Mouse (Mus musculus) gastrocnemius, postnatal 14 days (tissue): ENCODE data around the gene Fam171a2. TPM values are rescaled to one million over a fixed set of nuclear protein-coding genes. Genes with fewer than 3 reads are reported as not detected.

Experiments used
- DNase-seq: peaks from one replicate; pipeline ENCODE4 v3.0.0; 2021; ENCODE audit warnings: mixed read lengths
- intact Hi-C: fragments of 180-260 bp; cut with DNase I; formaldehyde crosslinking; loops from one replicate; pipeline ENCODE4 v1.15.1; 2025; ENCODE audit warnings: low total_unique reads
- total RNA-seq, 2 experiments: library from RNA; stranded (reverse); gene quantifications; 2 replicates each; pipeline ENCODE4 v1.2.3; 2021

The Fam171a2 gene
- total RNA-seq, 2 experiments from 2014 or later, result 6.2 to 7.3 TPM

DNA sequence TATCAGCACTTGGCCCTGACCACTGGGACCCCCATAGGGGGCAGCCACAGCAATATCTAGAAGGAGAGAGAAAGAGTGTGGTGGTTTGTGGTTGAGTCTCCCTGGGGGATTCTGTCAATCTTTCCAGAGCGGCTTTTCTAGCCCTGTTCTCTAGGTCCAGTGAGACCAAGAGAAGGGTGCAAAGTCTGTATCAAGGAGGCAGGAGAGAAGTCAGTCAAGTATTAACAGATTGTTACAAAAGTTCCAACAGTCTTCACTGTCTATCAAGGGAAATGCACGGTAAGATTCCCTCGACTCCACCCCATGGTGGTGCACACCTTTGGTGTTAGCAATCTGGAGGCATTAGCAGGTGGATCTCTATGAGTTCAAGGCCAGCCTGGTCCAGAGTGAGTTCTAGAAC, 14.3 kb upstream of the Fam171a2 start:
- no peak for DNase-seq
- intact Hi-C loops, result no loop called here

GRCm38 (mm10) chr11:102460541-102460940, 13.1 kb upstream of the Fam171a2 start:
- DNase-seq, result no peak
- intact Hi-C loops, result no loop called here

- peak; percentile 70 for DNase-seq
- intact Hi-C loops, result no loop called here
Measured at GRCm38 (mm10) chr11:102455740-102456396, 8.4 kb upstream of the Fam171a2 start.

GRCm38 (mm10) chr11:102453131-102453530, 5.6 kb upstream of the Fam171a2 start:
- intact Hi-C loops, result no loop called here
- DNase-seq, result no peak

DNA sequence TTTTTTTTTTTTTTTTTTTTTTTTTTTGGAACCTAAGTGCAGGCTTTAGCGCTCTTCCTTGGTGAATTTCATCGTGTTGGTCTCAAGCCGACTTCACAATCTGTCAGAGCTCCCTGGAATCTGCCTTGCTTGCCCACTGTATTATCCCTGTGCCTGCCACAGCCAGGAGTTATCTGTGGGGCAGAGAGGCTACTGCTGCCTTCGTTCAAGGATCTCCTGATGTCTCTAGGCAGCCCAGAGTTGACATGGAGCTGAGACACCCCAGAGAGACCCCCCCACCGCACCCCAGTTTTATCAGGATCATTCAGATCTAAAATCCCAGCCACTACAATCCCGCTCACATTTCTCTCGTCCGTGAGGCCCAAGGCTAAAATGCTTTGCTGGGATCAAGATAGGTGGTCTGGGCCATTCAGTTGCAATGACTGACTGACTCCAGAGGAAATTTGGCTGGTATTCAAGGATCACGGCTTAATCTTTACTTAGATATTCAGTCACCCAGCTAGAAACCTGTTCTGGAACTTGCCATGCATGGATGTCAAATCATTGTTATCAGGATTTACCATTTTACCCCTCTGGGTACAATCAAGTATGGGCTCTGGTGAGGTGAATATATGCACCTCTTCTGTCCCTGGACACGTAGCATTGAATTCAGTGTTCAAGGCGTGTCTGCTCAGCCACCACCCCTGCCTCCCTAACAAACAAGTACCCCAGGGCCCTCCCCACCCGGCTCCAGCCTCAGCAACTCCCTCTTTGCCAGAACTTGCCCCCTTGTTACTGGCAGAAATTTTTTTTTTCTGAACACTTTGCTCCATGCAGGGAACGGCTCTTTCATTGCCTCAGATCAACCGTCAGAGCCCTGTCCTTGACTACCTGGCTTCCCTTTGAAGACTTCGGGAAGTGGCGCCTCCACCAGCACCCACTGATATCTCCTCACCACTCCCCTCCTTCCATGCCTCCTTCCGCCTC, 1.8 kb upstream of the Fam171a2 start:
- intact Hi-C loops, result no loop called here
- no peak for DNase-seq

GRCm38 (mm10) chr11:102448327-102448726, 845 bp upstream of the Fam171a2 start:
- no peak for DNase-seq
- intact Hi-C loops, result no loop called here

- no peak for DNase-seq
- intact Hi-C loops, result no loop called here
Measured at GRCm38 (mm10) chr11:102446581-102447461, 661 bp downstream of the Fam171a2 start.

GRCm38 (mm10) chr11:102445891-102446361, 1.6 kb downstream of the Fam171a2 start:
- intact Hi-C loops, result no loop called here

DNA sequence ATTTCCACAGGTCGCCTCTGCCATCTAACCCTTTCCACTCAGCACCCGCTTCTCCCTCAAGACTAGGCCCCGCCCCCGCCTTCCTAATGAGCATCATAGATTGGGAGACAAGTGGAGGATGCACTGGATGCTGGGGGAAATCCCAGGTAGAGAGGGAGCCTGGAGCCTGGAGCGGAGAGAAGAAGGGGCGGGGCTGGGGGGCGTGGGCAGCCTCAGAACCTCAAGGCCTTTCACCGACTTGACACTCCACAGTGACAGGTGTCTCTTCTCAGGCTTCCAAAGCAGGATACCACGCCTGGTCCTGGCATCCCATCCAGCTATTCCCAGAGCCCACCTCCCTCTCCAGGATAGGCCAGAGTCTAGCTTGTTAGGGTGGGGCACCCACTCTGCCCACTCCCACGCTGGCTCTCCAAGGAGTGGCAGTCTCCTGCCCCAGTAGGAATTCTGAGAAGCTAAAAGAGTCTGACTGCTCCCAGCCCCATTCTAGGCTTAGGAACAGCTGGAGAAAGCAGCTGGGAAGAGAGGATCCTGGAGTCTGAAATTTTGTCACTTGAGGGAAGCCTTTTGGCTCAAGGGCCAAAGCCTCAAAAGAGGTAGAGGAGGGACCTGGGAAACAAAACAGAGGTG, 2.1 kb downstream of the Fam171a2 start:
- DNase-seq, result no peak
- intact Hi-C loops, result no loop called here

More at GRCm38 (mm10) chr11:102445891-102446361, 1.6 kb downstream of the Fam171a2 start:
- no peak for DNase-seq

GRCm38 (mm10) chr11:102444781-102445180, 2.7 kb downstream of the Fam171a2 start:
- intact Hi-C loops, result no loop called here
- DNase-seq, result no peak

DNA sequence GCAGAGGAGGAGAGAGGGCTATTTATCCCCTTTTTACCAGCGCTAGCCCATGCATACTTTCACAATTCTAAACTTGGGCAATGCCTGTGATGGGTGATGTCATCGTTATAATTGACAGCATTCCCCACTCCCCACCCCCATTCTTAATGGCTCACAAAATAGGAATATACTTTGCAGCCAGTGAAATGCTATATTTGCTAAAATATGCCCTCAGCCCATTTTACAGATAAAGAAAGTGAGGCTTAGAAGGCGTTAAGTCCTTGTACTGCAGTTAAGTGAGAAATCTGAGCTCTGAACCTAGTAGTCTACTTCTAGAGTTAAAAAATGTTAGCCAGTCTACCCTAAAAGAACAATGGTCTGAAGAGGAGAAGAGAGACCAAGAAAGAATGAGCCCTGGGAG, 3.2 kb downstream of the Fam171a2 start:
- intact Hi-C loops, result no loop called here
- no peak for DNase-seq

GRCm38 (mm10) chr11:102443740-102444139, 3.7 kb downstream of the Fam171a2 start:
- intact Hi-C loops, result no loop called here
- no peak for DNase-seq

DNA sequence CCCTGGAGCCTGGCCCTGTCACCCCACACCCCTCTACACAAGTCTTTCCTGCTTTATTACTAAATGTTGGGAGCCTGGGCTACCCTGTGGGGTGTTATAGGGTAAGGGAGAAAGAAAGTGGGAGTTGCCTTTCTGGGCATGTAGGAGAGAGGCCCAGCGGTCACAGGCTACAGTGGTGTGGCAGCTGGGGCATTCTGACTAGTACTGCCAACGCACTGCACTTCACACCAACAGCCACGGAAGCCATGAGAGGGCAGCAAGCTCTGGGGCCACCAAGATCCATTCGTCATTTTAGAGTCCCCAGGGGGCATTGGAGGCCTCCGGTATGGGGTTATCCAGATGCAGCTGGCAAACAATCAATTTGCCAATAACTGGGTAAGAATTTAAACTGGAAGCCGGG, 5.4 kb downstream of the Fam171a2 start:
- DNase-seq, result no peak
- intact Hi-C loops, result no loop called here

DNA sequence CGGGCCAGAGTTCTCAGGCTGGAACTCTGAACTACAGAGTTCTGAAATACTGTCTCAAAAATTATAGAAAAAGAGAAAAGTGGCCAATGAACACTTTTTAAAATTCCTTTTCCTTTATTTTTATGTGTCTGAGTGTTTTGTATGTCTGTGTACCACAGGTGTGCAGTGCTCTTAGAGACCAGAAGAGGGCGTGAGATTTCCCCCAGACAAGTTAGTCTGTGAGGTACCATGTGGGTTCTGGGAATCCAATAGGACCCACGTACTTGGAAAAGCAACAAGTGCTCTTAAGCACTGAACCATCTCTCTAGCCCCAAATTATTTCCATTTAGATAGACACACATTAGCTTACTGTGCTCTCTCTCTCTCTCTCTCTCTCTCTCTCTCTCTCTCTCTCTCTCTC, 6.0 kb downstream of the Fam171a2 start:
- intact Hi-C loops, result no loop called here

DNA sequence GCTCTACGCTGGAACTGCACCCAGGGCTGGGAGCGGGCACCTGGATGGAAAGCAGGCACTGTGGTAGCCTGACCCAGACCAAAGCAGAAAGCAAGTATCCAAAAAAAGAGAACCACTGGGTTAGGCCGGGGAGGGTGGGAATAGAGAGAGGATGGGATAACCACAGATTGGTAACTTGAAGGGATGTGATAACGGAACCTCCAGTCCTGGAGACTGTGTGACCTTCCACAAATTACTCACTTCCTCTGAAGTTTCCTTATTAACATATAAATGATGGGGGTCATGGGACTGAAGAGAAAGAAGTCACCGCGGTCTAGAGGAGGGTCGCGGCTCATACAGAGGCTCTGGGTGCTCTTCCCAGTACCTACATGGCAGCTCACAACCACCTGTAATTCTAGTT, 7.2 kb downstream of the Fam171a2 start:
- intact Hi-C loops, result no loop called here

More for the DNA sequence above, 6.0 kb downstream of the Fam171a2 start:
- no peak for DNase-seq

DNA sequence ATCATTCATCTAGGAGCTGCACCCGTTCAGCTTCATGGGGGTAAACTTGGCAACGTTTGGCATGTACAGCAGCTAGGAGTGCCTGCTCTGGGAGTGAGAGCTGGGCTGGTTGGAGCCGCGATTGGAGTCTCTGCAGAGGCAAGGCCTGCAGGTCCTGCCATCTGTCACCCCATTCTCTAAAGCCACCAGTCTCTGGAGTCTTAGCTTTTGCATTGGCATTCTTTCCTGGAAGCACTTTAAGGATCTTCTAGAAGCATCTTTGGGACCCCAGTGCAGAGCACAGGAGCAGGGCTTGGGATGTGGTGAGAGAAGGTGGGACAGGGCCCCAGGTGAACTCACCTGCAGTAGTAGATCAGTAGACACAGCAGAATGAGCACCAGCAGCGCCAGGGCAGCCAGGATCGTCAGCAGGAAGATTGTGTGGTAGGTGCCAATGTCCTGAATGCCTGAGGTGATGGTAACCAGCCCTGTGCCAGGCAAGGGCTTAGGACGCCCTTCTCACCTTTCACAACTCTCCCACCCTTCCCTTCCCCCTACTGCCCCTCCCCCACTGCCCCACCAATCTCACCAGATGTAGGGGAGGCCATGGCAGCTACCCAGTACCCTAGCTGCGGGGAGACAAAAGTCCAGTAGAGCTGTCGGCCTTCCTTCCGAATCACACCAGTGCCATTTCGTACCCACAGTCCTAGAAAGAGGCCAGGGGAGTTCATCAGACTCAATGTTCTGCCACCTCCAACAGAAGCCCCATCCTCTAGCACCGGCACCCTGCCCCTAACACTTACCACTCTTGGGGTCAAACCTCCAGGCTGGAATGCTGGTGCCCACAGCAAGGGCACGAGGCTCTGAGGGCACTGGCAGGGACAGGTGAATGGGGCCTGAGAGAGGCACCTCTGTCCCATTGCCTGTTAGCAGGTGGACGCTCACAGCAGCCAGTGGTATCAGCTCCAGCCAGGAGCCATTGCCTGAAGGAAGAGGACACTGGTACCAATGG, 8.1 kb downstream of the Fam171a2 start:
- DNase-seq, result no peak
- intact Hi-C loops, result loop anchor here (5.0 kb wide), 1 partner anchor 132 kb away; no protein-coding TSS in a partner anchor

More for the DNA sequence above, 7.2 kb downstream of the Fam171a2 start:
- DNase-seq, result no peak

DNA sequence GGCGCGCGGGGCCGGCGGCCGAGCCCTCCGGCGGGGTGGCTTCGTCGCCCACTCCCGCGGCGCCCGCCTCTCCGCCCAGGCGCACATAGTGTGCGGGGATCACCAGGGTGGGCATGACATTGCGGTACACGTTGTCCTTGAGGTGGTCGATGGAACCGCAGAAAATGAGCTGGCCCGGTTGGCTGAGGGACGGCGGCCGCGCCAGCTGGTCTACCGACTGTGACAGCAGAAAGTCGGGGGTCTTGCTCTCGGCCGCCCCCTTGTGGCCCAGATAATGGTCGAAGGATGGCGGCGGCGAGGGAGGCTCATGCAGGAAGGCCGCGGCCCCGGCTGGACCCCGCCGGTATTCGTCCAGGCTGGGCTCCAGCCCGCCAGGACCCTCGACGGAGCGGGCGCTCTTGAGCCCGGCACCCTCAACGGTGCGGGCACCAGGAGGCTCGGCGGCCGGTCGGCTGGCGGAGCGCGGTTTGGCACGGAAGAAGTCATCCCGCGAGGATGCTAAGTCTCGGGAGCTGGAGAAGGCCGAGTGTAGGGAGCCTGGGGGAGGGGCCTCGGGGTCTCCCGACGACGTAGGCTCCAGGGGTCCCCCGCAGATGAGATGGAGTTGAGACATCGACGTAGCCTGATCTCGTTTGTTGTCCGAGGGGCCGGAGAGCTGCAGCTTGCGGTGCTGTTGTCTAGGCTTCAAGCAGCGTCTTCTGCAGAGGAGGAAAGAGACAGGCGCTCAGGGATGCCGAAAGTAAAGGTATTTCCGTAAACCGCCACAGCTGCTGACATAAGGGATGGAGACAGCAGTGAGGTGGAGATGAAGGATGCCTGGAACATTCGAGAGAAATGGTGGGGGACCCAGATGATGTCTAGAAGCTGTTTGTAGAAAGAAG, 9.0 kb downstream of the Fam171a2 start:
- DNase-seq, result peak; percentile 88
- intact Hi-C loops, result loop anchor here (5.0 kb wide), 1 partner anchor 131 kb away; no protein-coding TSS in a partner anchor
